Mouse (Mus musculus) midbrain, postnatal 0 days (tissue): Measurements from ENCODE around the gene Lzts2. TPM values are rescaled to one million over a fixed set of nuclear protein-coding genes. Genes with fewer than 3 reads are reported as not detected.

ENCODE experiments used
- ATAC-seq: fragments of 200-750 bp; cut with Nextera tagmentation; 2 replicates; pipeline ENCODE4 v1.8.0; 2017; ENCODE audit warnings: moderate number of reproducible peaks, mild to moderate bottlenecking, moderate TSS enrichment, moderate library complexity; ENCODE audit not compliant: low FRiP score
- DNase-seq: peaks from one replicate; pipeline ENCODE4 v3.0.0-alpha.2; 2015; ENCODE audit warnings: low spot score
- H3K27ac ChIP-seq: fragments of 300-500 bp; sonication (generic); 2 replicates; pipeline ENCODE4 v1.5.1; 2014; ENCODE audit warnings: low read depth, mild to moderate bottlenecking, low read length, mixed read lengths
- H3K27me3 ChIP-seq: fragments of 300-500 bp; sonication (generic); 2 replicates; pipeline ENCODE4 v1.6.1; 2014; ENCODE audit warnings: low read length, control low read depth, mixed read lengths; ENCODE audit not compliant: insufficient read depth
- H3K36me3 ChIP-seq: fragments of 300-500 bp; sonication (generic); 2 replicates; pipeline ENCODE4 v1.6.1; 2014; ENCODE audit warnings: low read length, control low read depth, mixed read lengths; ENCODE audit not compliant: insufficient read depth
- H3K4me1 ChIP-seq: fragments of 300-500 bp; sonication (generic); 2 replicates; pipeline ENCODE4 v1.6.1; 2014; ENCODE audit warnings: mild to moderate bottlenecking, control low read depth, antibody characterized with exemption, low read length, mixed read lengths; ENCODE audit not compliant: insufficient read depth
- H3K4me2 ChIP-seq: fragments of 300-500 bp; sonication (generic); 2 replicates; pipeline ENCODE4 v1.6.1; 2014; ENCODE audit warnings: low read depth, mild to moderate bottlenecking, low read length, mixed read lengths; ENCODE audit not compliant: poor library complexity, severe bottlenecking
- H3K4me3 ChIP-seq: fragments of 300-500 bp; sonication (generic); 2 replicates; pipeline ENCODE4 v1.5.1; 2014; ENCODE audit warnings: low read depth, mild to moderate bottlenecking, low read length, moderate library complexity
- H3K9ac ChIP-seq: fragments of 300-500 bp; sonication (generic); replicated peaks from 2 replicates; pipeline ENCODE4 v1.6.1; 2014; ENCODE audit warnings: mild to moderate bottlenecking, low read length, moderate library complexity, mixed read lengths; ENCODE audit not compliant: poor library complexity, severe bottlenecking
- H3K9me3 ChIP-seq: fragments of 300-500 bp; sonication (generic); 2 replicates; pipeline ENCODE4 v1.6.1; 2016; ENCODE audit warnings: low read length, control low read depth
- CTCF ChIP-seq: IDR thresholded peaks from 2 replicates; pipeline ENCODE4 v1.5.1; 2016; ENCODE audit warnings: antibody characterized with exemption, mild to moderate bottlenecking
- WGBS: fragments of 180-500 bp; shearing (Covaris S2); extraction: QIAGEN DNeasy Blood & Tissue Kit; methylation state at CpG from one replicate; pipeline ENCODE4 v1.1.7; 2014; 5-methylcytosine and 5-hydroxymethylcytosine counted together
- polyA plus RNA-seq: library from polyadenylated mRNA; unstranded; fragments of >200 nt; fragmentation: Nextera tagmentation; extraction: Ambion mirVana; gene quantifications from 2 replicates; pipeline ENCODE4 v1.2.1, GENCODE M21; 2015
- total RNA-seq: library from RNA; depleted of rRNA; stranded (reverse); fragments of >200 nt; gene quantifications from 2 replicates; pipeline ENCODE4 v1.2.3, GENCODE M21; 2014

Gene Lzts2
- total and polyA plus RNA-seq, 2 experiments from 2014 or later: 12.9 to 40.4 TPM

DNA sequence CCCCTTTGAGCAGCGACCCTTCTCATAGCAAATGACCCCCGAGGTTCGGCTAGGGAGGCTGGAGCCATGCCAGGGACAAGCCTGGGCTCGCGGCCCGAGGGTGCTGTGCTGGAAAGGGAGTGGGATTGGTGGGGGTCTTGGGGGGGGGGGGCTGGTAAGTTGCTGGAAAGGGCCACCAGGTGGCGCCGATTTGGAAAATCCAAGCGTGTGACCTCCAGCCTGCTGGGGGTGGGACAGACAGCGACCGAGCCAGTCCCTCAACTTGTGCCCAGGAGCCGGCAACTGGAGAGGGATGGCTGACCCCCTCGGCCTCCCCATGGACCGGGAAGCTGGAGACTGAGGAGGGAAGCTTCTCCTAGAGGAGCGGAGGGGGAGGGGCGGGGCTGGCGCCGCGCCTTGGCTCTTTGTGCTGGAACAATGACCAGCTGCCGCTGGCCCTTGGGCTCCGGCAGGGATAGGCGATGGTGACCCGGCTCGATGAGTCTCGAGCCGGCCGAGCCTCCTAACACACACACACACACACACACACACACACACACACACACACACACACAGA lies 3.1 kb downstream of the Lzts2 start:
- 0% methylated on average over 14 of the region's 27 CpGs for WGBS
- Histone ChIP-seq H3K4me3 (peak overlapping the region; percentile 72), H3K9me3 (no peaks in the 10 kb centered on the region), H3K9ac (peak overlapping the region; percentile 69), H3K4me2 (peak overlapping the region; percentile 88), H3K4me1 (peaks cover 15% of the 10 kb centered on the region), H3K27ac (peak overlapping the region; percentile 82), H3K36me3 (peaks cover under 1% of the 10 kb centered on the region; the same call in 1 of the 2 replicates), H3K27me3 (no peaks in the 10 kb centered on the region)
- ATAC-seq: peak; percentile 62
- DNase-seq: peak; percentile 92
- TF ChIP-seq CTCF: peak; percentile 66

DNA sequence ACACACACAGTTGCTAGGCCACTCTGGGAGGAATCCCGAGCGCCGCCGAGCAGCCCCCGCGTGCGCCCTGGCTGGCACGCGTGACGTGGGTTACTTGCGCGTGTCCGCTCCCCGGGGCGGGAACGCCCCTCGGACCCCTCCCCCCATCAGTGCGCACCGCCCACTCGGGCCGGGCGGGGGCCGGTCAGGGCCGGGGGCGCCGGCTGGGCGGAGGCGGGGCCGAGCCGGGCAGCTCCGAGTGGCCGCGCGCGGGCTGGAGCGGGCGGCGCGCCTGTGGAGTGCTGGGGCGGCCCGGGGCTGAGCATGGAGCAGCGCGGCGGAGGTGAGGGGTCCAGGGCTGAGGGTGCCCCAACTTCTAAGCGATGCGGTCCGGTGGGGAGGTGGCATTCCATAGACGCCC lies 3.7 kb downstream of the Lzts2 start:
- Histone ChIP-seq H3K36me3 (no peaks in the 10 kb centered on the region; the same call in 1 of the 2 replicates), H3K27me3 (no peaks in the 10 kb centered on the region), H3K9ac (peak overlapping the region; percentile 69), H3K4me1 (peaks cover 15% of the 10 kb centered on the region), H3K27ac (peak overlapping the region; percentile 82), H3K4me2 (peak overlapping the region; percentile 88), H3K9me3 (no peaks in the 10 kb centered on the region), H3K4me3 (peak overlapping the region; percentile 72)
- peak; percentile 69 for ATAC-seq
- 0% methylated on average over 14 of the region's 48 CpGs for WGBS
- peak; percentile 80 for DNase-seq
- TF ChIP-seq CTCF: no peak

DNA sequence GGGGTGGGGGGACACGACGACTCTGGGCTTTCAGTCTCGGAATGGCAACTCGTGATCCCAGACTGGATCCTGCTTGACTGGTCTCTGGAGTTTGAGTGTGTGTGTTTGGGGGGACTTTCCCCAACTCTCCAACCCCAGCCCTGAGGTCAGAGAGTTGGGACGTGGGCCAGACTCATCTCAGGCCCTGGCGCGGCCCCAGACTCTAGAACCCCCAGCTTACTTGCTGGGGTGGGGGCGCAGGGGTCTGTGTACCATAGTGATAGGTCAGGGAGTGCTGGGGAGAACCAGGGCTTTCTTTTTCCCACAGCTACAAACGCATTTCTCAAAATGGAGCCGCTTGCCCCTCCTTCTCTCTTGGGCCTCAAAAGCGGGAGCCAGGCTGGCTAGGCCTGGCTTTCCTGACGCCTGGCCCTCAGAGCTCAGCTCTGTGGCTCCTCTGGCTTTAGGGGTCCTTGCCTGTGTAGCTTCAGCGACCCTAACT lies 4.2 kb downstream of the Lzts2 start:
- WGBS: 0% methylated on average over 12 of the region's 13 CpGs
- Histone ChIP-seq H3K36me3 (no peaks in the 10 kb centered on the region; the same call in 1 of the 2 replicates), H3K27me3 (no peaks in the 10 kb centered on the region), H3K9me3 (no peaks in the 10 kb centered on the region), H3K9ac (peak overlapping the region; percentile 69), H3K27ac (peak overlapping the region; percentile 82), H3K4me3 (peak overlapping the region; percentile 72), H3K4me2 (peak overlapping the region; percentile 88), H3K4me1 (peaks cover 15% of the 10 kb centered on the region)
- ATAC-seq: peak; percentile 2; the same call in 1 of the 2 replicates
- no peak for DNase-seq
- TF ChIP-seq CTCF: no peak

DNA sequence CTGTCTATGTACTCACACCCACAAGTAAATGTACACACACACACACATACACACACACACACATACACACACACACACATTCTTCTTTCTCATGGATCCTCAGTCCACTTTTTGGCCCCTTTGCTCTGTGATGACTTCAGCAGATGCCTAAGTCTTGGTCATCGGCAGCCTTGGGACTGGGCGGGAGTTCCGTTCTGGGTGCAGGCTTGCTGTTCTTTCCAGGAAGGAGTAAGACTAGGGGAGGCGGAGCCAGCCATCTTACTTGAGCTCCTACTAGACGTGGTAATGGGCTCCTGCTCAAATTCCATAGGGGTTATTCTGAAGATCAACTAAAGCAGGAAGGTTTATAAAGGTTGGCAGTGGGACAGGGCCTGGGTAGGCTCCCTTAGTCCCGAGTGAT lies 6.1 kb downstream of the Lzts2 start:
- H3K4me2 ChIP-seq: 0 out of 2 replicates have a peak overlapping the region, but pooled peaks have one; percentile 0
- DNase-seq (no peak), ATAC-seq (no peak)
- H3K36me3 ChIP-seq: peaks cover 5% of the 10 kb centered on the region; the same call in 1 of the 2 replicates
- peaks cover 8% of the 10 kb centered on the region for H3K4me1 ChIP-seq
- H3K27ac ChIP-seq: no peak overlapping the region
- H3K4me3 ChIP-seq: no peak overlapping the region
- H3K27me3 ChIP-seq: no peaks in the 10 kb centered on the region
- no peaks in the 10 kb centered on the region for H3K9me3 ChIP-seq
- no peak overlapping the region for H3K9ac ChIP-seq
- WGBS: 69% methylated on average over 6 of the region's 6 CpGs
- no peak for TF ChIP-seq CTCF

DNA sequence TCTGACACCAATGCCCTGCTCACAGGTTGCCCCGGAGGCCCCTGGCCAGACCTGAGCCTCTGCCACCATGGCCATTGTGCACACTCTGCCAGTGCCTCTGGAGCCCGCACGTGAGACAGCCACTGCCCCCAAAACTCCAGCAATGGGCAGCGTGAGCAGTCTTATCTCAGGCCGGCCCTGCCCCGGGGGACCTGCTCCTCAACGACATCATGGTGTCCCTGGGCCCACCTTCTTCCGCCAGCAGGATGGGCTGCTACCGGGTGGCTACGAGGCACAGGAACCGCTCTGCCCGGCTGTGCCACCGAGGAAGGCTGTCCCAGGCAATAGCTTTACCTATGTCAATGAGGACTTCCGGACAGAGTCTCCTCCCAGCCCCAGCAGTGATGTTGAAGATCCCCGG lies 7.1 kb downstream of the Lzts2 start:
- 91% methylated on average over 15 of the region's 15 CpGs for WGBS
- H3K9me3 ChIP-seq: no peaks in the 10 kb centered on the region
- H3K9ac ChIP-seq: no peak overlapping the region; the same call in 1 of the 2 replicates
- H3K4me1 ChIP-seq: peaks cover under 1% of the 10 kb centered on the region; the same call in 1 of the 2 replicates
- no peak for TF ChIP-seq CTCF
- ATAC-seq (no peak), DNase-seq (no peak)
- peaks cover 15% of the 10 kb centered on the region for H3K36me3 ChIP-seq
- H3K4me2 ChIP-seq: no peak overlapping the region
- H3K4me3 ChIP-seq: no peak overlapping the region
- no peaks in the 10 kb centered on the region for H3K27me3 ChIP-seq
- H3K27ac ChIP-seq: no peak overlapping the region

DNA sequence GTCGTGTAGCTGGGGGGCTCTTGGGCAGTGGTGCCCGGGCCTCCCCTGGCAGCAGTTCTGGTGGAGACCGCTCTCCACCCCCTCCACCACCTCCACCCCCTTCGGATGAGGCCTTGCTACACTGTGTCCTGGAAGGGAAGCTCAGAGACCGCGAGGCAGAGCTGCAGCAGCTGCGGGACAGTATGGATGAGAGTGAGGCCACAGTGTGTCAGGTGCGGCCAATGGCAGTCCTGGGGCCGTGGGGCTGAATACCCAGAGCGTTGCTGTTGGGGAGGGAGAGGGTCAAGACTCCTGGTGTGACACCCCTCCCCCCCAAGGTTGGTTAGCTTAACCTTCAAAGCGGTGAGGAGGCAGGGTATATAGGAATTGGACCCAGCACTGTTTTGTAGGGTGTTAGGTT lies 9.8 kb downstream of the Lzts2 start:
- H3K9ac ChIP-seq: no peak overlapping the region
- no peak for TF ChIP-seq CTCF
- no peaks in the 10 kb centered on the region for H3K27me3 ChIP-seq
- H3K4me2 ChIP-seq: no peak overlapping the region
- 85% methylated on average over 11 of the region's 11 CpGs for WGBS
- no peak overlapping the region for H3K27ac ChIP-seq
- no peaks in the 10 kb centered on the region for H3K9me3 ChIP-seq
- H3K4me1 ChIP-seq: no peaks in the 10 kb centered on the region
- H3K4me3 ChIP-seq: no peak overlapping the region
- H3K36me3 ChIP-seq: peaks cover 24% of the 10 kb centered on the region
- DNase-seq (no peak), ATAC-seq (no peak)
